Mouse (Mus musculus) liver, embryonic 11.5 days (tissue): ENCODE measurements at regions not wholly inside any gene's neighbourhood (a gene's known extent, or its start where the extent isn't known, plus 50 kb on each side); places are given as distances from the start of the nearest gene placed in this dataset.

Source experiments
- ATAC-seq: fragments of 200-750 bp; cut with Nextera tagmentation; replicated peaks from 2 replicates; pipeline ENCODE4 v1.8.0; 2017; ENCODE audit warnings: moderate number of reproducible peaks, mild to moderate bottlenecking, moderate TSS enrichment, moderate library complexity; ENCODE audit not compliant: low FRiP score
- DNase-seq: peaks from one replicate; pipeline ENCODE4 v3.0.0-alpha.2; 2017; ENCODE audit warnings: low spot score
- H3K27ac ChIP-seq: fragments of 300-500 bp; sonication (generic); 2 replicates; pipeline ENCODE4 v1.5.1; 2014; ENCODE audit warnings: mild to moderate bottlenecking, low read depth, low read length, control low read depth
- H3K27me3 ChIP-seq: fragments of 300-500 bp; sonication (generic); replicated peaks from 2 replicates; pipeline ENCODE4 v1.6.1; 2014; ENCODE audit warnings: low read length, mixed read lengths; ENCODE audit not compliant: control insufficient read depth, insufficient read depth
- H3K36me3 ChIP-seq: fragments of 300-500 bp; sonication (generic); 2 replicates; pipeline ENCODE4 v1.6.1; 2014; ENCODE audit warnings: mild to moderate bottlenecking, low read length, moderate library complexity, mixed read lengths; ENCODE audit not compliant: control insufficient read depth, insufficient read depth
- H3K4me1 ChIP-seq: fragments of 300-500 bp; sonication (generic); replicated peaks from 2 replicates; pipeline ENCODE4 v1.6.1; 2014; ENCODE audit warnings: low read length, mixed read lengths; ENCODE audit not compliant: control insufficient read depth, insufficient read depth
- H3K4me2 ChIP-seq: fragments of 300-500 bp; sonication (generic); 2 replicates; pipeline ENCODE4 v1.6.1; 2014; ENCODE audit warnings: mild to moderate bottlenecking, control low read depth, moderate library complexity
- H3K4me3 ChIP-seq: fragments of 300-500 bp; sonication (generic); 2 replicates; pipeline ENCODE4 v1.5.1; 2014; ENCODE audit warnings: low read depth, low read length, control low read depth
- H3K9ac ChIP-seq: fragments of 300-500 bp; sonication (generic); 2 replicates; pipeline ENCODE4 v1.6.1; 2014; ENCODE audit warnings: low read depth, low read length, control low read depth
- H3K9me3 ChIP-seq: fragments of 300-500 bp; sonication (generic); 2 replicates; pipeline ENCODE4 v1.6.1; 2016; ENCODE audit warnings: low read length, inconsistent platforms, mixed read lengths; ENCODE audit not compliant: control insufficient read depth
- WGBS: fragments of 180-500 bp; shearing (Covaris S2); extraction: QIAGEN DNeasy Blood & Tissue Kit; methylation state at CpG from one replicate; pipeline ENCODE4 v1.1.7; 2014; 5-methylcytosine and 5-hydroxymethylcytosine counted together

DNA sequence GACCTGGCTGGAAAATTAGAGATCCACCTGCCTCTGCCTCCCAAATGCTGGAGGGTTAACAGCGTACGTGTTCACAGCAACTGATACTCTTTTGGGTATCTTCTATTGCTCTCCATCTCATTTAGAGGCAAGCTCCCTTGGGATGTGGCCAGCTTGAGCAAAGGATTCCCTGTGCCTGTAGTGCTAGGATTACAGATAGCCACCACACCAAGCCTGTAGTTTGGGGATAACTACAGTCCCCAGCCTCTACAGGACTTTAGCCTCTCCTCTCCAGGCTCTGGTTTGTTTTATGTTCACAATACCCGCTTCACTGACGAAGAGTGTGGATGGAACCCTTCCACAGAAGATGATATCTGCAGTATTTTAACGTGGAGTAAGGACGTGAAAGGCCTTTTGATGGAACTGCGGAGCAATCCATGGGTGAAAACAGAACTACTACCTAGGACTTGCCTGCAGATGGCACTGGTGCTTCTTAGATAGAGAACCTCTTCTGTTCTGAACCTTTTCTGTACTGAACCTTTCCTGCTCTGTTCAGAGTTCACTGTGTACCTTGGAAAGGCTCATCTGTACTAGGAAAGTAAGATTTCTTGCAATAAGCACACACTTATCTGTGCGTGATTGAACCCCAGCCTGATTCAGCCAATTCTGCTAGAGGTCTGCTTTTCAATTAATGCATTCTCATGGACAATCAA is 176.6 kb downstream of the Wdr20rt start:
- Histone ChIP-seq H3K4me2 (no peak overlapping the region), H3K27me3 (no peaks in the 10 kb centered on the region), H3K4me1 (no peaks in the 10 kb centered on the region), H3K9ac (no peak overlapping the region), H3K4me3 (no peak overlapping the region), H3K27ac (no peak overlapping the region), H3K36me3 (no peaks in the 10 kb centered on the region), H3K9me3 (no peaks in the 10 kb centered on the region)
- ATAC-seq = no peak
- DNase-seq = no peak
- 54% methylated on average over 8 of the region's 8 CpGs for WGBS

DNA sequence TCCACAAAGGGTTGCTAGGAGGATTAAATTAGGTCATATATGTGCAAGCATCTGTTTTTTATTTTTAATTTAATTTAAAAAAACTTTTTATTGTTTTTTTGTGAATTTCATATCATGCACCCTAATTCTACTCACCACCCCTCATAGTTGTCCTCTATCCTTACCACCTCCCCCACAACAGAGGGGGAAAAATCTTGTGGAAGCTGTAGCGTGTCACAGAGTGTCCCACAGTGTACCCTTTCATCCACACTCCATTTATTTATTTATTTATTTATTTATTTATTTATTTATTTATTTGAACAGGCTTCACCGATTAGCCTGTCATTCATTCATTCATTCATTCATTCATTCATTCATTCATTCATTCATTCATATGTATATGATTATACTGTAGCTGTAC is 177.8 kb downstream of the Wdr20rt start:
- no peak overlapping the region for H3K4me2 ChIP-seq
- WGBS = 82% methylated on average over 2 of the region's 2 CpGs

DNA sequence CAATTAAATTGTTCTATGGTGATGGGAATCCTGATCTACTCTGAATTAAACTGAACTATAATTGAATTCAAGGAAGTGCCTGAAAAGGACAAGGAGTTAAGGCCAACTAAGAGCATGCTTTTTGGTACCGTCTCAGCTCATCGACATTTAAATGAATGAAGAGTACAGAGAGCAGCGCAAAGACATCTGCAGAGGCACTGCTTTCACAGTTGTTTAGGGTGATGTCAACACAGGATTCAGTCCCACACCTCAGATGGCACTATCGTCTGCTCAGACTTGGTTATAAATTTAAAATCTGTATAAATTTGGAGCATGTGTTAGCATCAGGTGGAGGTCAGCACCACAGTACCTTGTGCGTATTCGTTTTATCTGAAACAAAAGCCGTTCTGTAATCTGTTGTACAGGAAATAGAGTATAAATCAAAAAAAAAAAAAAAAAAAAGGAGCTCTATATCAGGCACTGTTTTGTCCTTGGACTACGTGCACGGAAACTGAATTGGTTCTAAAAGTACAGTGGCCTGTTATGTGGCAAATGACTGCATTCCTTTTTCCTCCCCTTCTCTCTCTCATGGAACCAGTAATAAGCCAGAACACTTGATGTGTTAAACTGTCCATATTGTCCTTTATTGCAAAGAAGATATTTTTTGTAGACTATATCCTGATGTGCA is 187.8 kb downstream of the Wdr20rt start:
- H3K27ac ChIP-seq = no peak overlapping the region
- 83% methylated on average over 9 of the region's 9 CpGs for WGBS
- no peak for ATAC-seq

More for the DNA sequence above, 177.8 kb downstream of the Wdr20rt start:
- no peak for ATAC-seq
- Histone ChIP-seq H3K27me3 (no peaks in the 10 kb centered on the region), H3K9ac (no peak overlapping the region), H3K27ac (no peak overlapping the region), H3K4me1 (no peaks in the 10 kb centered on the region), H3K9me3 (no peaks in the 10 kb centered on the region), H3K36me3 (no peaks in the 10 kb centered on the region), H3K4me3 (no peak overlapping the region)
- no peak for DNase-seq

DNA sequence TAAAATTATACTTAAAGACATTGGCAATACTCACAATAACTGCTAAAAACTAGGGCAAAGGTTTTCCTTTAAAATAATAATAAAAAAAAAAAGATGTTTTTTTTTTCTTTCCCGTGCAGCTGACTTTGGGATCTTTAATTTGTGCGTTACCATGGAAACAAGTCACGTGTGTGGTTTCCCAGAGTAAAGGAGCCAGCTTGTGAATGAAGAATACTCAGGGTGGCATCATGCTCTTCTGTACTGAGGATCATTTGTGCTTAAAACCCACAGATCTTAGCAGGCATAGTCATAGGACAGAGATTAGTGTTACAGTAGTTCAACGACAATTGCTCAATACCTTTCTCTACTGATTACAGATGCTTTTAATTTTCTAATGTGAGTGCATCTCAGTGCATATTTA is 189.1 kb downstream of the Wdr20rt start:
- DNase-seq = no peak
- no peaks in the 10 kb centered on the region for H3K9me3 ChIP-seq
- H3K27me3 ChIP-seq = no peaks in the 10 kb centered on the region
- no peak overlapping the region for H3K27ac ChIP-seq
- H3K9ac ChIP-seq = no peak overlapping the region
- no peak overlapping the region for H3K4me2 ChIP-seq
- no peak overlapping the region for H3K4me3 ChIP-seq
- H3K36me3 ChIP-seq = no peaks in the 10 kb centered on the region
- no peak for ATAC-seq
- H3K4me1 ChIP-seq = no peaks in the 10 kb centered on the region
- 71% methylated on average over 4 of the region's 4 CpGs for WGBS

More for the DNA sequence above, 187.8 kb downstream of the Wdr20rt start:
- Histone ChIP-seq H3K4me1 (no peaks in the 10 kb centered on the region), H3K36me3 (no peaks in the 10 kb centered on the region), H3K27me3 (no peaks in the 10 kb centered on the region), H3K9me3 (no peaks in the 10 kb centered on the region), H3K4me2 (no peak overlapping the region), H3K9ac (no peak overlapping the region), H3K4me3 (no peak overlapping the region)
- DNase-seq = no peak

DNA sequence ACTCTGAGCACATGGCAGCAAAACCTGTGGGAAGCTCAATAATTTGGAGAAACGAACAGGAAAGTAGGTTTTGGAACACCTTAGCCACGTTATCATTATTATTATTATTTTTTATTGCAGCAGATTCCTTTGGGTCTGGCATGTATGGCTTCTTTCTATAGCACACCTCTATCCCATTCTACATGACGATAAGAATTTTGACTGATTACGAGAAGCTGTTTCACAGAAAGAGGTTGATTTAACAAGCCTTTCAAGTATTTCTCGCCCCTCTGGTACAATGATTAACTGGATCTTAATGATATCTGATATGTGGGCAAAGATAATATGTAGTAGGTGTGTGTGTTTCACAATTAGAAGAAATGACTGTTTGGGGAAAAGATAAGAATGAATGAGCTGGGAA is 191.6 kb downstream of the Wdr20rt start:
- DNase-seq (no peak), ATAC-seq (no peak)
- Histone ChIP-seq H3K4me2 (no peak overlapping the region), H3K36me3 (no peaks in the 10 kb centered on the region), H3K27me3 (no peaks in the 10 kb centered on the region), H3K9me3 (no peaks in the 10 kb centered on the region), H3K4me1 (no peaks in the 10 kb centered on the region), H3K9ac (no peak overlapping the region), H3K4me3 (no peak overlapping the region), H3K27ac (no peak overlapping the region)
- WGBS = 76% methylated on average over 5 of the region's 5 CpGs

DNA sequence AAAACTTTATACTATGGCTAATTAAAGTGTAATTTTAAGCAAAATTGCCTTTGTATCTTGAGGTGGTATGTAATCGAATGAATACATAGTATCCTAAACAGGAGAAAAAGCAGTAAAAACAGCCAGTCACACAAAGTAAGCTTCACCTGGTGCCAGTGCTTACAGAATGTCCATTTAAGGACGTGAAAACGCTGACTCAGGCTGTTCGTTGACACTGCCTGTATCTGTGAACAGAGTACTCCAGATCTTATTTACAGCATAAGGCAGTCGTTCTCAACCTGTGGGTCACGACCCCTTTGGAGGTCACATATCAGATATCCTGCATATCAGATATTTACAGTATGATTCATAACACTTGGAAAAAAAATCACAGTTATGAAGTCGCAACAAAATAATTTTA is 194.8 kb downstream of the Wdr20rt start:
- WGBS = 74% methylated on average over 7 of the region's 7 CpGs

DNA sequence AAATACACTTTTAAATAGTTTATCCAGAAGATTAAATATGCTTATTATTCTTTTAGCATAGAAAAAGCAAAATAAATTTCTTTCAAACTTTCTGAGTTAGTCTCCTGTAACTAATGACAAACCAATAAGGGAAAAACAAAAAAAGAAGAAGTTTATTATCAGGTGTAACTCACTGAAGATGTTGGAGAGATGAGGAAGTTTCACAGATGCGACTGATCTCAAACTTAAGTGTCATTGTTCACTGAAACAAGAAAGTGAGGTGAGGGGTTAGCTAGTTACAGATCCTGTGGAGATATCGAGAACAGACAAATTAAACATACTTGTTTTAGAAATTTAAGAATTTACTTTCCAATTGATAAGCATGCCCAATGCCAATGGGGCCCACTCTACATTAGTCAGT is 199.2 kb downstream of the Wdr20rt start:
- no peak for ATAC-seq
- Histone ChIP-seq H3K27me3 (no peaks in the 10 kb centered on the region), H3K27ac (no peak overlapping the region), H3K9me3 (no peaks in the 10 kb centered on the region), H3K9ac (no peak overlapping the region), H3K4me2 (no peak overlapping the region), H3K4me3 (no peak overlapping the region), H3K4me1 (no peaks in the 10 kb centered on the region), H3K36me3 (no peaks in the 10 kb centered on the region)
- no peak for DNase-seq
- 85% methylated on average over 2 of the region's 2 CpGs for WGBS

More for the DNA sequence above, 194.8 kb downstream of the Wdr20rt start:
- no peak overlapping the region for H3K4me3 ChIP-seq
- no peak overlapping the region for H3K9ac ChIP-seq
- DNase-seq = no peak
- H3K4me2 ChIP-seq = no peak overlapping the region
- no peaks in the 10 kb centered on the region for H3K9me3 ChIP-seq
- no peak overlapping the region for H3K27ac ChIP-seq
- ATAC-seq = no peak
- no peaks in the 10 kb centered on the region for H3K36me3 ChIP-seq
- H3K27me3 ChIP-seq = no peaks in the 10 kb centered on the region
- no peaks in the 10 kb centered on the region for H3K4me1 ChIP-seq

DNA sequence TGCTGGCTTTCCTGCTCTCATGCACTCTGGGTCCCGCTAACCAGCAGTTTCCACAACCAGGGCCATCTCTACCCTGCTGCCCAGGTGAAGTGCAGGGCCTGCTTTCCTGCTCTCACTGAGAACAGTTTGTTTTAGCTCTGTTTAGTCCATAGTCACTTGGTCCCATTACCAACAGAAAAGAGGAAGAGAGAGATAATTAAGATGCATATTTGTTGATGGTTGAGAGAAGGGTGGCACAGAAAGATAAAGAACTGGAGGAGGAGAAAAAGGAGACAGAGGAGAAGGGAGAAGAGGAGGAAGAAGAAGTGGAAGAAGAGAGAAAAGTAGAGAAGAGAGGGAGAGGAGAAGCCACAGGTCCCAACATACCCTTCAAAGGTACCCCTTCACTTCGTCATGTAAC is 200.1 kb downstream of the Wdr20rt start:
- H3K36me3 ChIP-seq = no peaks in the 10 kb centered on the region
- H3K9me3 ChIP-seq = no peaks in the 10 kb centered on the region
- no peak for DNase-seq
- no peaks in the 10 kb centered on the region for H3K27me3 ChIP-seq
- no peak overlapping the region for H3K4me2 ChIP-seq
- no peak overlapping the region for H3K4me3 ChIP-seq
- 82% methylated on average over 2 of the region's 2 CpGs for WGBS
- H3K4me1 ChIP-seq = no peaks in the 10 kb centered on the region
- H3K27ac ChIP-seq = no peak overlapping the region
- no peak overlapping the region for H3K9ac ChIP-seq
- ATAC-seq = no peak

DNA sequence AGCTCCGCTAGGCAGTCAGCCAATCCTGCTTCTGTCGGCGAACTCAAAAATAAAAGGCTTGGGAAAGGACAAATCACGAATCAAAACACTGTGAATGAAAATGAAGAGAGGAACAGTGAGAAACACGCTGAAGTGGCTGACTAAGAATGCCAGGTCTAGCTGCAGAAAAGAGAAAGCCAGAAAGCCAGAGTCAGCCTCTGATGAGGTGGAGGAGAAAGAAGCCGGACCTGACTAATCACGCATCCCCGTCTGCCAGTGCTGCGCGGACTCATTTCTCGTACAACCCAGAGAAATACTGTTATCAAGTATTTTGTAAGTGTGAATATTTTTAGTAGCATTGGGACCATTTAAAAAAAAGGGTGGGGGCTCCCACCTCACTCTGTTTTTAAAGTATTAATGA is 201.6 kb downstream of the Wdr20rt start:
- WGBS = 85% methylated on average over 11 of the region's 11 CpGs
- Histone ChIP-seq H3K4me1 (no peaks in the 10 kb centered on the region), H3K9me3 (no peaks in the 10 kb centered on the region), H3K27ac (no peak overlapping the region), H3K4me2 (no peak overlapping the region), H3K27me3 (no peaks in the 10 kb centered on the region), H3K36me3 (no peaks in the 10 kb centered on the region), H3K9ac (no peak overlapping the region), H3K4me3 (no peak overlapping the region)
- DNase-seq (no peak), ATAC-seq (no peak)
